Mouse (Mus musculus) embryonic fibroblast, embryonic 13.5 days (primary cell): ENCODE measurements around the gene Plekha4.

Source experiments
- CTCF ChIP-seq: IDR thresholded peaks from 2 replicates; pipeline ENCODE4 v1.5.1; 2011; ENCODE audit warnings: mild to moderate bottlenecking, control low read depth, low read length, moderate library complexity, borderline replicate concordance; ENCODE audit not compliant: insufficient read depth
- POLR2A ChIP-seq: IDR thresholded peaks from 2 replicates; pipeline ENCODE4 v1.6.1; 2011; ENCODE audit warnings: low read depth, mild to moderate bottlenecking, control low read depth, low read length, moderate library complexity

- TF ChIP-seq POLR2A (no peak), CTCF (no peak)
Observed at GRCm38 (mm10) chr7:45490822-45491221, 35.3 kb upstream of the Plekha4 start.
